Mouse (Mus musculus) heart, adult 2 months (tissue): Measurements from ENCODE around the gene Washc3.

Source experiments
- CTCF ChIP-seq: fragments of 200-600 bp; IDR thresholded peaks from 2 replicates; pipeline ENCODE4 v1.8.1; 2022; ENCODE audit warnings: antibody characterized with exemption, mild to moderate bottlenecking, moderate library complexity
- EP300 ChIP-seq: fragments of 200-500 bp; IDR thresholded peaks from 2 replicates; pipeline ENCODE4 v1.6.1; 2011; ENCODE audit warnings: low read depth, low read length, control low read depth; ENCODE audit not compliant: insufficient read depth
- POLR2A ChIP-seq: fragments of 200-500 bp; IDR thresholded peaks from 2 replicates; pipeline ENCODE4 v1.6.1; 2011; ENCODE audit warnings: mild to moderate bottlenecking, low read depth, low read length, control low read depth; ENCODE audit not compliant: insufficient read depth

DNA sequence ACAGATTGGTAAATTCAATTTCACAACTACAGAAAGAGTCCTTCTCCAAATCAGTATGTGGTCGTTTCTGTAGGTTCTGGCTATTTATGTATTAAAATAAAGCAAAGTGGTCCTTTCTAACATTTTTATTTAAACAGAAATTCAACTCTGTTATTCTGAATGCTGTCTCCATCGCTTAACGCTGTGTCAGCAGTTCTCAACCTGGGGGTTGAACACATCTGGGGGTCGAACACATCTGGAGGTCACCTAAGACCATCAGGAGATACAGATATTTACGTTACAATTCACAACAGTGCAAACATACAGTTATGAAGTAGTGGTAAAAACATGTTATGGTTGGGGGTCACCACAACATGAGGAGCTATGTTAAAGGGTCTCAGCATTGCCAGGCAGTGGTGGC lies 73.2 kb downstream of the Washc3 start:
- TF ChIP-seq CTCF = no peak
- no peak for TF ChIP-seq POLR2A
- TF ChIP-seq EP300 = no peak
